Mouse (Mus musculus): ENCODE measurements around the gene Soat2. TPM values are rescaled to one million over a fixed set of nuclear protein-coding genes. Genes with fewer than 3 reads are reported as not detected.

The Soat2 gene
- polyA plus RNA-seq, 1 experiment from 2014 or later: 6.2 TPM

DNA sequence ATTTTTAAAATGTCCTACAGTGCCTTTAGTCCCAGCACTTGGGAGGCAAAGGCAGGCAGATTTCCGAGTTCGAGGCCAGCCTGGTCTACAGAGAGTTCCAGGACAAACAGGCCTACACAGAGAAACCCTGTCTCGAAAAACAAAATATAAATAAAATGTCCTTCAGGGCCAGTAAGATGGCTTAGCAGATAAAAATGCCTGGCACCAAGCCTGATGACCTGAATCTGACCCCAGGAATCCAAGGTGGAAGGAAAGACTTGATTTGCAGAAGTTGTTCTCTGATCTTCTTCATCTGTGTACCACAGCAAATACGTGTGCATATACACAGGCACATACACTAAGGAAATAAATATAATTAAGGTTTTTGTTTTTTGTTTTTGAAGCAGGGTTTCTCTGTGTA, 45.0 kb downstream of the Soat2 start:
- no peak for ATAC-seq (ENCODE audit: insufficient read depth, low FRiP score, low read depth)
- Histone ChIP-seq H3K9ac (no peak overlapping the region), H3K27me3 (replicated peaks) (no peaks in the 10 kb centered on the region), H3K4me1 (peaks cover 9% of the 10 kb centered on the region; the same call in 1 of the 2 replicates), H3K36me3 (no peaks in the 10 kb centered on the region), H3K4me2 (no peak overlapping the region), H3K4me3 (replicated peaks) (no peak overlapping the region), H3K9me3 (no peaks in the 10 kb centered on the region), H3K27ac (no peak overlapping the region)
- 59% methylated on average over 4 of the region's 4 CpGs for WGBS

- no peak for ATAC-seq (ENCODE audit: insufficient read depth, low FRiP score, low read depth)
- Histone ChIP-seq H3K9ac (no peak overlapping the region), H3K4me1 (peaks cover 7% of the 10 kb centered on the region), H3K27ac (no peak overlapping the region), H3K4me3 (replicated peaks) (no peak overlapping the region), H3K27me3 (replicated peaks) (no peaks in the 10 kb centered on the region), H3K4me2 (no peak overlapping the region), H3K9me3 (no peaks in the 10 kb centered on the region), H3K36me3 (no peaks in the 10 kb centered on the region)
- WGBS: 65% methylated on average over 4 of the region's 4 CpGs
These were observed 48.5 kb downstream of the Soat2 start for GRCm38 (mm10) chr15:102198841-102199240.

GRCm38 (mm10) chr15:102202971-102203834, 52.9 kb downstream of the Soat2 start, which contains the start of gene Zfp740:
Zfp740 (plus strand) TSS chr15:102203249.
- Histone ChIP-seq H3K4me2 (peak within 1 kb of the TSS; percentile 60), H3K9ac (peak within 1 kb of the TSS; percentile 83), H3K27ac (peak within 1 kb of the TSS; percentile 98), H3K4me3 (replicated peaks) (peak within 1 kb of the TSS; percentile 68), H3K27me3 (replicated peaks) (no peaks in the 10 kb centered on the region), H3K36me3 (peaks cover 20% of the 10 kb centered on the region), H3K9me3 (no peaks in the 10 kb centered on the region), H3K4me1 (peaks cover 32% of the 10 kb centered on the region)
- ATAC-seq (ENCODE audit: insufficient read depth, low FRiP score, low read depth): peak; percentile 97
- WGBS: under 1% methylated on average over 61 of the region's 68 CpGs

DNA sequence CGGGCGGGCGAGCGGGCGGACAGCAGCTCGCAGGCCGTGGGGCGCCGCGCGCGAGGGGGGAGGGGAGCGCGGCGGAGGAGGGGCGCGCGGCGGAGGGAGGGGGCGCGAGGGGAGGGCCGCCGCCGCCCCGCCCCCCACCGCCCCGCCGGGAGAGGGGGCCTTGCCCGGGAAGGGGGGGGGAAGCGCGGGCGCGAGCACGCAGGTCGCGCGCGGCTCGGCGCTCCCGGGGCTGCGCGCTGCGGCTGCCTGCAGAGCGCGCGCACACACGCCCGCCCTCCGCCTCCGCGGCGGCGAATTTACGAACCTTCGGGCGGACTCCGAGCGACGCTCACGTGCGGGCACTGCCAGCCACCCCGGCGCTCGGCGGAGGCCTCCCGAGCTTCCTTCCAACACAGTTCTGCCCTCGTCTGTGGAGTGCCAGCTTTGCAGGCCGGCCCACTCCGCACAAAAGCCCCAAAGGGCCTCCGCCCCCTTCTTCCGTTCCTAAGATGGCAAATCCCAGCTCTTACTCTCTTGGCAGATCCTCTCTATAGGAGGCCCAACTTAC, 53.6 kb downstream of the Soat2 start:
- under 1% methylated on average over 34 of the region's 72 CpGs for WGBS
- peak; percentile 41 for ATAC-seq (ENCODE audit: insufficient read depth, low FRiP score, low read depth)
- H3K9me3 ChIP-seq: no peaks in the 10 kb centered on the region
- peak overlapping the region; percentile 83 for H3K9ac ChIP-seq
- H3K4me1 ChIP-seq: peaks cover 32% of the 10 kb centered on the region
- peak overlapping the region; percentile 98 for H3K27ac ChIP-seq
- peaks cover 27% of the 10 kb centered on the region for H3K36me3 ChIP-seq
- H3K4me2 ChIP-seq: peak overlapping the region; percentile 60
- peak overlapping the region; percentile 68 for H3K4me3 ChIP-seq (replicated peaks)
- H3K27me3 ChIP-seq (replicated peaks): no peaks in the 10 kb centered on the region

DNA sequence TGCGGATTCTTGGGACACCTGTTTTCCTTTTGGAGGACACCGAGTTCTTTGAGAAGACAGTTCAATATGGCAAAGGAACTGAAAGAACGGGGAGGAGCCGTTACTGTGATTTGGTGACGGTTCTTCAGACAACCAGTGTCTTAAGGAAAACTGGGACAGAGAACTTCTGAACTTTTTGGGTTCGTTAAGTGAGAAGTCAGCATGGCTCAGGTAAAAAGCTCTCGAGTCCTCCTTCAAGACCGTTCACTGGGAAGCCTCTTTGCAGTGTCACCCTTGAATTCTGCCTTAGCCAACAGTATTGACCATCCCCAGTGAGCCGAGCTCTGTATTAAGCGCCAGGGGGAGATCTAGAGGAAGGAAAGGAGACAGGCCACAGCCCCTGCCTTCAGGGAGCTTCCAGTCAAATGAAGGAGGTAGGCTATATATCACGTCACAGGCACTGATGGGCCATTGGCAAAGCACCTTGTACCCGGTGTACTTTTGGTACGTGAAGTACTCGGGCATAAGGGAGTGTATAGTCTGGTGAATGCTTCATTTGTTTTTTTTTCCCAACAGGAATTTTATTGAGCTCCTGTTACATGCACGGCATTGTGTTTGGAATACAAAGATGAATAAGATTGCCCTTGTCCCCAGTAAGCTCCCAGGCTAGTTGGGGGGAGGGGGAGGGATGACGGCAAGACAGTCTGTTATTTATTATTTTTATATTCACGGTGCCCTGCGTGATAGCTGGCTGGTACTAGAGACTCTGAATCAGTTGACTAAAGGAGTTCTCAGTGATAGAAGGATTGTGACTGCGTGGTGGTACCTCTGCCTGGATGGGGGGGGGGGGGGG, 54.6 kb downstream of the Soat2 start, which contains the start of gene Csad:
Csad (minus strand) TSS at position 51 of the 832 bp plus-strand sequence.
- Histone ChIP-seq H3K27ac (peak within 1 kb of the TSS; percentile 98), H3K27me3 (replicated peaks) (no peaks in the 10 kb centered on the region), H3K9ac (peak within 1 kb of the TSS; percentile 83), H3K4me3 (replicated peaks) (peak within 1 kb of the TSS; percentile 68), H3K9me3 (no peaks in the 10 kb centered on the region), H3K4me1 (peaks cover 32% of the 10 kb centered on the region), H3K4me2 (peak within 1 kb of the TSS; percentile 60), H3K36me3 (peaks cover 35% of the 10 kb centered on the region)
- WGBS: 49% methylated on average over 19 of the region's 19 CpGs
- no peak for ATAC-seq (ENCODE audit: insufficient read depth, low FRiP score, low read depth)

- peaks cover 44% of the 10 kb centered on the region for H3K36me3 ChIP-seq
- peak overlapping the region; percentile 40; the same call in 1 of the 2 replicates for H3K27ac ChIP-seq
- no peaks in the 10 kb centered on the region for H3K27me3 ChIP-seq (replicated peaks)
- 30% methylated on average over 8 of the region's 8 CpGs for WGBS
- H3K4me2 ChIP-seq: peak overlapping the region; percentile 60
- 0 out of 2 replicates have a peak overlapping the region, but pooled peaks have one; percentile 4 for H3K9ac ChIP-seq
- peaks cover 32% of the 10 kb centered on the region for H3K4me1 ChIP-seq
- H3K9me3 ChIP-seq: no peaks in the 10 kb centered on the region
- ATAC-seq (ENCODE audit: insufficient read depth, low FRiP score, low read depth): no peak
- H3K4me3 ChIP-seq (replicated peaks): peak overlapping the region; percentile 68; the same call in 1 of the 2 replicates
These were observed 55.5 kb downstream of the Soat2 start for GRCm38 (mm10) chr15:102205779-102206178.

GRCm38 (mm10) chr15:102207351-102207750, 57.0 kb downstream of the Soat2 start:
- H3K4me3 ChIP-seq (replicated peaks): no peak overlapping the region
- no peaks in the 10 kb centered on the region for H3K27me3 ChIP-seq (replicated peaks)
- 0 out of 2 replicates have a peak overlapping the region, but pooled peaks have one; percentile 17 for H3K27ac ChIP-seq
- no peak overlapping the region for H3K9ac ChIP-seq
- H3K4me1 ChIP-seq: peaks cover 30% of the 10 kb centered on the region
- H3K36me3 ChIP-seq: peaks cover 50% of the 10 kb centered on the region
- no peaks in the 10 kb centered on the region for H3K9me3 ChIP-seq
- no peak for ATAC-seq (ENCODE audit: insufficient read depth, low FRiP score, low read depth)
- 76% methylated on average over 3 of the region's 3 CpGs for WGBS
- H3K4me2 ChIP-seq: no peak overlapping the region

DNA sequence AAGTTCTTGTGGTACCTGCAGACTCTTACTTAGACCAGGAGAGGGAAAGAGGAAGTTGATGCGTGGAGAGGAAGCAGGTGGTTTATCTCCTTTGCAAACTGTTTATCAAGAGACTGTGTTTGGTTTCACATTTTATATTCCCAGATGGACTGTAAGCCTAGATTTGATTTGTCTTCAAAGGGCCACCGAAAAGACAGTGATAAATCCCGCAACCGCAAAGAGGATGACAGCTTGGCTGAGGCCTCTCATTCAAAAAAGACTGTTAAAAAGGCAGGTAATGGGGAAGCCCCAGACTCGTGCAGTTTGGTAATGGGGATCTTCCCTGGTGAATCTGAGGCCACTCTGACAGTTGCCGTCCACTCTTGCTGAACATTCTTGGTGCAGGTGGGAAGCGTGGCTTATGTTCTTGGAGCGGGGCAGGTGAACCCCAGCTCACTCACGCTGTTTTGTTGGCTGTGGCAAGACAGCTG, 57.8 kb downstream of the Soat2 start:
- H3K9me3 ChIP-seq: no peaks in the 10 kb centered on the region
- H3K36me3 ChIP-seq: peaks cover 58% of the 10 kb centered on the region
- H3K4me2 ChIP-seq: no peak overlapping the region
- H3K9ac ChIP-seq: no peak overlapping the region
- H3K4me3 ChIP-seq (replicated peaks): no peak overlapping the region
- no peaks in the 10 kb centered on the region for H3K27me3 ChIP-seq (replicated peaks)
- 66% methylated on average over 9 of the region's 9 CpGs for WGBS
- H3K27ac ChIP-seq: no peak overlapping the region
- ATAC-seq (ENCODE audit: insufficient read depth, low FRiP score, low read depth): no peak
- peaks cover 25% of the 10 kb centered on the region for H3K4me1 ChIP-seq

GRCm38 (mm10) chr15:102209114-102209513, 58.8 kb downstream of the Soat2 start:
- Histone ChIP-seq H3K9me3 (no peaks in the 10 kb centered on the region), H3K4me1 (peaks cover 25% of the 10 kb centered on the region), H3K4me3 (replicated peaks) (no peak overlapping the region), H3K9ac (no peak overlapping the region), H3K27ac (no peak overlapping the region), H3K27me3 (replicated peaks) (no peaks in the 10 kb centered on the region), H3K36me3 (peaks cover 68% of the 10 kb centered on the region), H3K4me2 (no peak overlapping the region)
- 92% methylated on average over 8 of the region's 8 CpGs for WGBS
- ATAC-seq (ENCODE audit: insufficient read depth, low FRiP score, low read depth): no peak

DNA sequence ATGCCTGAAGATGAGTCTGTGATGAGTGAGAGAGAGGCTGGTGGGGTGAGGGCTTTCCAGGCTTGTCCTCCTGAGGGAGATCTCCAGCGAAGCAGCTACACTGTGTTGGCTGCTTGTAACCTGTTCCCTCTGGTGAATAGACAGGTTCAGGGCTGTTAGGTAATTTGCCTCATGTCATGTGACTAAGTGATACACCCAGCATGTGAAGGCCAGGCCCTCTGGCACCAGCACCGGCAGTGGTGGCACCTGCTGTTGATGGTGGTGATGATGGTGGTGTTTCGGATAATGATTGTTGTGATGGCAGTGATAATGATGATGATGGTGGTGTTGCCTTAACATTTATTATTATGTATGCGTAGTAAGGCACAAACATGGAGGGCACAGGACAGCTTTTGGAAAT, 60.5 kb downstream of the Soat2 start:
- 0 out of 2 replicates have a peak, but pooled peaks have one; percentile 11 for ATAC-seq (ENCODE audit: insufficient read depth, low FRiP score, low read depth)
- H3K27me3 ChIP-seq (replicated peaks): no peaks in the 10 kb centered on the region
- H3K9ac ChIP-seq: no peak overlapping the region
- H3K9me3 ChIP-seq: no peaks in the 10 kb centered on the region
- peaks cover 11% of the 10 kb centered on the region for H3K4me1 ChIP-seq
- H3K4me3 ChIP-seq (replicated peaks): no peak overlapping the region
- H3K36me3 ChIP-seq: peaks cover 69% of the 10 kb centered on the region
- no peak overlapping the region for H3K4me2 ChIP-seq
- H3K27ac ChIP-seq: no peak overlapping the region
- 90% methylated on average over 4 of the region's 4 CpGs for WGBS

DNA sequence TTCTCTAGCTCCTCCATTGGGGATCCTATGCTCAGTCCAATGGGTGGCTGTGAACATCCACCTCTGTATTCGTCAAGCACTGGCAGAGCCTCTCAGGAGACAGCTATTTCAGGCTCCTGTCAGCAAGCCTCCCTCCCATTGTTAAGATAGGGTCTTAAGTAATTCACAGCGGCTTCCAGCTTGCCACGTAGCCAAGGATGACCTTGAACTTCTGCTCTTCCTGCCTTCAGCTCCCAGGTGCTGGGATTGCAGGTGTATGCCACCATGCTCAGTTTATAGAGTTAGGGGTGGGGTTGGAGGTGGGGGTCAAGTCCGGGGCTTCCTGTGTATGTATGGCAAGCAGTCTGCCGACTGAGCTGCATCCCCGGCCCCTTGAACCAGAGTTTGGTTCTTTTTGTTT, 61.6 kb downstream of the Soat2 start:
- Histone ChIP-seq H3K27ac (no peak overlapping the region), H3K27me3 (replicated peaks) (no peaks in the 10 kb centered on the region), H3K4me3 (replicated peaks) (no peak overlapping the region), H3K4me1 (peaks cover 5% of the 10 kb centered on the region; the same call in 1 of the 2 replicates), H3K36me3 (peaks cover 66% of the 10 kb centered on the region), H3K9me3 (no peaks in the 10 kb centered on the region), H3K4me2 (no peak overlapping the region), H3K9ac (no peak overlapping the region)
- no peak for ATAC-seq (ENCODE audit: insufficient read depth, low FRiP score, low read depth)
- 82% methylated on average over 6 of the region's 6 CpGs for WGBS
